In genomic region chr7:98678441-98678840, GRCm38 (mm10) we compare ENCODE assay signal across 13 mouse cellular contexts. TPM values are rescaled to one million over a fixed set of nuclear protein-coding genes. Genes with fewer than 3 reads are reported as not detected.
DNase-seq lines count a peak whose midpoint lies in the region; ATAC-seq and TF ChIP-seq lines count a peak whose summit lies in the region.
"Had no signal": no experiment of that assay in that cellular context is flagged by ENCODE, and none has a peak within 500 bp of the region (broad histone marks: within the 10 kb centered on the region; RNA-seq: fewer than 3 reads in every experiment).

No protein-coding gene starts in this region.

- no peaks in the 10 kb centered on the region for H3K36me3 ChIP-seq in lung, embryonic 16.5 days (ENCODE audit: control insufficient read depth, insufficient read depth, low read length)
- H3K36me3 ChIP-seq in heart, embryonic 15.5 days, result no peaks in the 10 kb centered on the region
- H3K36me3 ChIP-seq in kidney, embryonic 16.5 days (ENCODE audit: insufficient read depth, low read length), result no peaks in the 10 kb centered on the region
- H3K36me3 ChIP-seq: limb, embryonic 12.5 days; neural tube, embryonic 12.5 days; stomach, embryonic 15.5 days had no signal

- H3K27ac ChIP-seq in lung, embryonic 16.5 days (ENCODE audit: low read length), result no peak overlapping the region
- peak overlapping the region; percentile 71 for H3K27ac ChIP-seq in heart, embryonic 15.5 days
- peak overlapping the region; percentile 62 for H3K27ac ChIP-seq in kidney, embryonic 16.5 days (ENCODE audit: low read length)
- H3K27ac ChIP-seq: limb, embryonic 12.5 days; neural tube, embryonic 12.5 days; stomach, embryonic 15.5 days had no signal

- no peaks in the 10 kb centered on the region for H3K9me3 ChIP-seq in lung, embryonic 16.5 days (ENCODE audit: control insufficient read depth, low read length)
- no peaks in the 10 kb centered on the region for H3K9me3 ChIP-seq in heart, embryonic 15.5 days (replicated peaks)
- no peaks in the 10 kb centered on the region for H3K9me3 ChIP-seq in kidney, embryonic 16.5 days (ENCODE audit: low read length)
- H3K9me3 ChIP-seq: limb, embryonic 12.5 days; neural tube, embryonic 12.5 days; stomach, embryonic 15.5 days had no signal

- H3K4me1 ChIP-seq in lung, embryonic 16.5 days (replicated peaks; ENCODE audit: control insufficient read depth, insufficient read depth, low read length), result peaks cover 3% of the 10 kb centered on the region; the same call in 1 of the 2 replicates
- H3K4me1 ChIP-seq in lung, adult 2 months (ENCODE audit: control insufficient read depth, insufficient read depth, low read length), result no peaks in the 10 kb centered on the region
- peaks cover 23% of the 10 kb centered on the region for H3K4me1 ChIP-seq in heart, embryonic 15.5 days (replicated peaks)
- H3K4me1 ChIP-seq in kidney, embryonic 16.5 days (ENCODE audit: insufficient read depth, low read length), result peaks cover 17% of the 10 kb centered on the region
- H3K4me1 ChIP-seq: neural tube, embryonic 12.5 days; stomach, embryonic 15.5 days had no signal

- no peaks in the 10 kb centered on the region for H3K27me3 ChIP-seq in lung, embryonic 16.5 days (ENCODE audit: control insufficient read depth, insufficient read depth, low read depth, low read length)
- no peaks in the 10 kb centered on the region for H3K27me3 ChIP-seq in heart, embryonic 15.5 days
- no peaks in the 10 kb centered on the region for H3K27me3 ChIP-seq in kidney, embryonic 16.5 days (ENCODE audit: insufficient read depth, low read length)
- H3K27me3 ChIP-seq: limb, embryonic 12.5 days; neural tube, embryonic 12.5 days; stomach, embryonic 15.5 days had no signal

- peak overlapping the region; percentile 34 for H3K4me2 ChIP-seq in lung, embryonic 16.5 days (ENCODE audit: low read depth, low read length)
- H3K4me2 ChIP-seq in heart, embryonic 15.5 days, result peak overlapping the region; percentile 49
- peak overlapping the region; percentile 20; the same call in 1 of the 2 replicates for H3K4me2 ChIP-seq in kidney, embryonic 16.5 days (replicated peaks; ENCODE audit: low read depth, low read length)
- H3K4me2 ChIP-seq: limb, embryonic 12.5 days; neural tube, embryonic 12.5 days; stomach, embryonic 15.5 days had no signal

- TF ChIP-seq POLR2A in lung, adult 2 months (IDR thresholded peaks at IDR 0.05; ENCODE audit: borderline replicate concordance, extremely low read depth, low read depth, low read length), result no peak

- H3K4me3 ChIP-seq in lung, embryonic 16.5 days (ENCODE audit: low read length), result no peak overlapping the region
- H3K4me3 ChIP-seq in lung, adult 2 months (replicated peaks; ENCODE audit: extremely low read depth, low read depth, low read length), result no peak overlapping the region
- peak overlapping the region; percentile 31 for H3K4me3 ChIP-seq in heart, embryonic 15.5 days
- no peak overlapping the region for H3K4me3 ChIP-seq in kidney, embryonic 16.5 days (ENCODE audit: low read length)
- H3K4me3 ChIP-seq: limb, embryonic 12.5 days; neural tube, embryonic 12.5 days; stomach, embryonic 15.5 days had no signal

- 33% methylated on average over 7 of the region's 7 CpGs for WGBS in lung, embryonic 16.5 days
- WGBS in lung, adult 2 months, result 31% methylated on average over 7 of the region's 7 CpGs
- WGBS in heart, embryonic 15.5 days, result 13% methylated on average over 7 of the region's 7 CpGs
- 44% methylated on average over 7 of the region's 7 CpGs for WGBS in kidney, embryonic 16.5 days

- no peak for DNase-seq in lung, adult 2 months
- peak; percentile 58 to 68 for DNase-seq in heart, adult 18-20 months
- DNase-seq in adrenal gland, postnatal 36 days, result no peak
- DNase-seq: cerebellum, adult 9-10 months; layer of hippocampus, postnatal 36 days had no signal

- H3K9ac ChIP-seq in lung, embryonic 16.5 days (ENCODE audit: low read length), result no peak overlapping the region
- 0 out of 2 replicates have a peak overlapping the region, but pooled peaks have one; percentile 23 for H3K9ac ChIP-seq in heart, embryonic 15.5 days
- H3K9ac ChIP-seq in kidney, embryonic 16.5 days (replicated peaks; ENCODE audit: low read length), result no peak overlapping the region
- H3K9ac ChIP-seq: limb, embryonic 12.5 days; neural tube, embryonic 12.5 days; stomach, embryonic 15.5 days had no signal

- no peak for ATAC-seq in lung, embryonic 16.5 days (ENCODE audit: low read depth)
- ATAC-seq in heart, embryonic 15.5 days (replicated peaks; ENCODE audit: insufficient number of reproducible peaks, insufficient read depth, low FRiP score, low read depth), result peak; percentile 38; the same call in 1 of the 2 replicates
- no peak for ATAC-seq in kidney, embryonic 16.5 days (ENCODE audit: low FRiP score, low TSS enrichment)
- no peak for ATAC-seq in frontal cortex, adult (ENCODE audit: low TSS enrichment)
- ATAC-seq in inflammation-experienced regulatory T-cells, adult 6 months, result no peak

- no peak for TF ChIP-seq CTCF in lung, adult 2 months (IDR thresholded peaks at IDR 0.05; ENCODE audit: insufficient read depth, low read length)

RNA-seq across cellular contexts. Expression of gene Emsy, which starts 21.9 kb away (rescaled TPM):
- polyA plus RNA-seq in lung, embryonic 16.5 days (2015; fragmentation: Nextera tagmentation; extraction: Ambion mirVana), result 27.6 and 30.4 TPM in 2 replicates
- 18.9 and 20.2 TPM in 2 replicates for polyA plus RNA-seq in lung, adult 2 months (2012; rRNA removed)
- 10 to 100 TPM; 16.7 to 23.8 TPM for total RNA-seq in heart, adult 18-20 months (2021)
- 20.2 and 23.1 TPM in 2 replicates for polyA plus RNA-seq in heart, embryonic 15.5 days (2015; fragmentation: Nextera tagmentation; extraction: Ambion mirVana)
- 29.1 and 39.4 TPM in 2 replicates for polyA plus RNA-seq in kidney, embryonic 16.5 days (2015; fragmentation: Nextera tagmentation; extraction: Ambion mirVana)
- 10 to 100 TPM; 59.5 to 72.4 (median 63.1) TPM for polyA plus RNA-seq in inflammation-experienced regulatory T-cells, adult 6 months (2017; shearing (Covaris generic))
- total RNA-seq in adrenal gland, postnatal 36 days (2021), result 10 to 100 TPM; 31.3 to 36.4 TPM

RNA-seq across cellular contexts. Expression of gene Thap12, which starts 24.5 kb away (rescaled TPM):
- polyA plus RNA-seq in lung, embryonic 16.5 days (2015; fragmentation: Nextera tagmentation; extraction: Ambion mirVana), result 44.2 and 45.1 TPM in 2 replicates
- 7.6 and 10.8 TPM in 2 replicates for polyA plus RNA-seq in lung, adult 2 months (2012; rRNA removed)
- total RNA-seq in heart, adult 18-20 months (2021), result 10 to 100 TPM; 77.9 to 83.9 TPM
- polyA plus RNA-seq in heart, embryonic 15.5 days (2015; fragmentation: Nextera tagmentation; extraction: Ambion mirVana), result 35.6 and 37.4 TPM in 2 replicates
- polyA plus RNA-seq in kidney, embryonic 16.5 days (2015; fragmentation: Nextera tagmentation; extraction: Ambion mirVana), result 53.7 and 54.4 TPM in 2 replicates
- polyA plus RNA-seq in inflammation-experienced regulatory T-cells, adult 6 months (2017; shearing (Covaris generic)), result 10 to 100 TPM; 13.2 to 14.9 (median 13.9) TPM
- 10 to 100 TPM; 67.2 to 72.9 TPM for total RNA-seq in adrenal gland, postnatal 36 days (2021)

Comparison
In these comparisons a context has a peak if more than half of its experiments do, and no peak if none do; other contexts are left out.
1. DNase-seq: peak in heart, adult 18-20 months (2 of 2); none in lung, adult 2 months (single experiment) and adrenal gland, postnatal 36 days (0 of 2).
2. Peak in every context shown above with its lines, with median percentiles within 50 percentile points of each other: H3K4me2 ChIP-seq.